Mouse (Mus musculus): ENCODE measurements around the gene Smurf2. TPM values are rescaled to one million over a fixed set of nuclear protein-coding genes. Genes with fewer than 3 reads are reported as not detected.
A peak's percentile ranks its signal among the peaks of the same experiment; 100 is the strongest.

Gene Smurf2
- polyA plus RNA-seq, 1 experiment from 2014 or later, result 16.5 TPM

Small RNA genes within 50 kb of the gene (microRNA-seq; reads per million reads assigned to microRNA genes)
- not detected for gene Gm25994
- gene Gm27322, result not detected
- gene Mir3064, result 9.4 reads per million, percentile 27 among the genes with 10 or more reads in this experiment

Other genes starting within 250 kb of the Smurf2 start
- 29.0 and 33.7 TPM in 2 replicates for gene Pecam1, start 170.1 kb downstream of the Smurf2 start, polyA plus RNA-seq (2015; fragmentation: Nextera tagmentation; extraction: Ambion mirVana)
- 1.9 and 2.3 TPM in 2 replicates for gene Milr1, start 169.5 kb downstream of the Smurf2 start, polyA plus RNA-seq (2015; fragmentation: Nextera tagmentation; extraction: Ambion mirVana)
- gene Polg2, start 141.2 kb downstream of the Smurf2 start, polyA plus RNA-seq (2015; fragmentation: Nextera tagmentation; extraction: Ambion mirVana), result 14.1 and 14.7 TPM in 2 replicates
- 345 and 370 TPM in 2 replicates for gene Ddx5, start 131.5 kb downstream of the Smurf2 start, polyA plus RNA-seq (2015; fragmentation: Nextera tagmentation; extraction: Ambion mirVana)
- gene Cep95, start 131.5 kb downstream of the Smurf2 start, polyA plus RNA-seq (2015; fragmentation: Nextera tagmentation; extraction: Ambion mirVana), result 28.2 and 30.5 TPM in 2 replicates
- 289 and 398 TPM in 2 replicates for gene Kpna2, start 78.8 kb upstream of the Smurf2 start, polyA plus RNA-seq (2015; fragmentation: Nextera tagmentation; extraction: Ambion mirVana)
- 1.9 and 2.0 TPM in 2 replicates for gene 1810010H24Rik, start 105.0 kb upstream of the Smurf2 start, polyA plus RNA-seq (2015; fragmentation: Nextera tagmentation; extraction: Ambion mirVana)
- 43.8 and 47.7 TPM in 2 replicates for gene Bptf, start 211.4 kb upstream of the Smurf2 start, polyA plus RNA-seq (2015; fragmentation: Nextera tagmentation; extraction: Ambion mirVana)